Mouse (Mus musculus) megakaryocyte-erythroid progenitor cell, adult 5-6 weeks (primary cell): Measurements from ENCODE around the gene 2510009E07Rik. TPM values are rescaled to one million over a fixed set of nuclear protein-coding genes. Genes with fewer than 3 reads are reported as not detected.

ENCODE experiments used
- ATAC-seq: replicated peaks from 2 replicates; pipeline ENCODE4 v1.8.0; 2016; ENCODE audit warnings: mild to moderate bottlenecking, inconsistent platforms; ENCODE audit not compliant: severe bottlenecking, poor library complexity, low FRiP score, low TSS enrichment
- total RNA-seq, 2 experiments: library from RNA; stranded (forward) in 1 of 2; stranded (reverse) in 1 of 2; fragments of 200-1000, 215-1000 nt in 1 of 2; fragments of >200 nt in 1 of 2; fragmentation: Nextera tagmentation in 1 of 2; gene quantifications; 2 replicates each; pipeline ENCODE4 v1.2.3; 2014 to 2017

2510009E07Rik gene
- 0.25 and 0.57 TPM in 2 replicates for total RNA-seq (2014; fragmentation: Nextera tagmentation)
- 0.23 and 2.4 TPM in 2 replicates for total RNA-seq (2017)

DNA sequence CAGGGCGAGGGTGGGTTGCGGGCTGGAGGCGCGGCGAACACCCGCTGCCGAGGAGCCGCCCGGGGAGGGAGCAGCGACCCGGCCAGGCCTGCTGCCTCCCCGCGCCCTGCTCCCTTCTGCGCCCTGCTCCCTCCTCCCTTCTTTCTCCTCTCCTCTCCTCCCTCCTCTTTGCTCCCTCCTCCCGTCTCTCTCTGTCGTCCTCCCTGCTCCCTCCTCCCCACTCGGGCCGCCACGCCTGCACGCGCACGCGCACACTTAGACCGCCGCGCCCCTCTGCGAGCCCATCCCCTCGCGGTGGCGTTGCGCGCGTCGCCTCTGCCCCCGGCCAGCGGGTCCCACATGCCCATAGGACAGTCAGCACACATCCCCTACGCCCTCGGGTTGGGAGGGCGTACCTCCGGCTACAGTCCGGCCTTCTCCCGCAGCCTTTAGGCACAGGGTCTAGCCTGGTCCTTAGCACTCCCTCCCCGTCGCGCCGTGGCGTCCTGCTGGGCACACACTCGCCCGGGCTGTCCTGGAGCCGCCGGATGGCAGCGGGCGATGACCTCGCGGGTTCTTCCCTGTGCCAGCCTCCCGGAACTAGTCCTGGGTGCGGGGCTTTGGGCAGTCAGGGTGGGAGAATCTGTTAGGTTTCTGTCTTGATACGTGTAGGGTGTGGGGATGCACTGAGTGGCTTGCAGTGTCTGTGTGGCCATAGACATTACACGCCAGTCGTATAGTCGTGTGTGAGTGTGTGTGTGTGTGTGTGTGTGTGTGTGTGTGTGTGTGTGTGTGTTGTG is at the start of gene 2510009E07Rik:
2510009E07Rik (minus strand) TSS at position 203 of the 779 bp plus-strand sequence.
- peak; percentile 55 for ATAC-seq

DNA sequence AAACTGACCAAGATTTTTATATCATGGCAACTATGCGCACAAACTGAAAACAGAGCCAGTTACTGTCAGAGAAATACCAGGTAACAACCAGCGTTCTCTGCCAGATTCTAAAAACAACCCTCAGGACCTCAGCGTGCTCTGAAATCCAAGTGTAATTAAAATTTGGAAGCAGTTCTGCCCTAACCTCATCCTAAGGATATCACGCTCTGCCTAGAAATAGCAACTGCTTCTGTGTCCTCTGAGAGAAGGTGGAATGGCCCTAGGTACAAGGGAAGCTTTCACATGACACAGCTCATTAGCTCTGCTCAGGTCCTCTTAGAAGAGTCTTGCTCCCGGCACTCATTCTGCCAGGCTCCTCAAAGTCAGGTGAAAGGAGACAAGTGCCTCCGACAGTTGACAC is 48.9 kb upstream of the 2510009E07Rik start:
- ATAC-seq, result no peak

DNA sequence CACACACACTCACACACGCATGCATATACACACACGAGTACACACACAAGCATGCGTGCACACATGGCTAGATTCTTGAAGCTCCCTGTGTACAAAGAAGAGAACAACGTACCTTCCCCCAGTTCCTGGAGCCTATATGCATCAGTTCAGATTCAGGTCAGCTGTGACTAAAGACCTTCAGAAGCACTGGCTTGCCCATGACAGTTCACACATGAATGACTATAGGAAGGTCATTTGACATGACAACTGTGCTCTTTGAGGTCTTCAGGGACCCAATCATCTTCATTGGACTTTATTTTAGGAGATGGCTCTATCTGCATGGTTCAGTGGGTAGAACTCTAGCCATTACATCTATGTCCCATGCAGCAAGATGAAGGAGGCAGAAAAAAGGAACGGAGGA is 48.4 kb upstream of the 2510009E07Rik start:
- ATAC-seq, result 0 out of 2 replicates have a peak, but pooled peaks have one; percentile 12

DNA sequence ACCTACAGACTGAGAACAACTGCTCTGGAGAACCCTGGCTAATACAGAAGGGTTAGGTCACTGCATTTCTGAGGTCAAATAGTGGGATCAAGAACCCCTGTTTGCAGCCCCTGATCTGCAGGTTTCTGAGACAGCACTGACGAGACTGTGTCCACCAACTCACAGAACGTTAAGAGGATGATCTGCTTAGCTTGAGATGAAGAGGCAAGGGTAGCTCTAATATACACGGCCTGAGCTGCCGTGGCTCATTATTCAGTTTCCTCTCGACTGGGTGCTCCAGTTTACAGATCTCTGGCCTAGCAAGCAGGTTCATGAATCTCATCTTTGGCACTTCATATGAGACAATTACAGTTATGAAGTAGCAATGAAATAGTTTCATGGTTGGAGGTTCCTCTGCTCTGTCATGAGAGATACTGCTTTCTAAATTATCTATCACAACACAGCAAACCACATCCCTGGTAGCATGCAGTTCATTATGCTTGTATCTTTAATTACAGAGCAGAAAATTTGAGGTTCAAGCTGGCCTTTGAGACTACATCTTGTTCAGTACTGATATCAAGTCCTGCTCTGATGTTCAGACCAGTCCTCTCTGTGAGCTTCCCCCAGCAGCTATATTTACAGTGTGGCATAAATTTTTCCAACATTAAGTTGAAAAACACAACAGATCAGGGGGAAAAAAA is 47.9 kb upstream of the 2510009E07Rik start:
- peak; percentile 90 for ATAC-seq

DNA sequence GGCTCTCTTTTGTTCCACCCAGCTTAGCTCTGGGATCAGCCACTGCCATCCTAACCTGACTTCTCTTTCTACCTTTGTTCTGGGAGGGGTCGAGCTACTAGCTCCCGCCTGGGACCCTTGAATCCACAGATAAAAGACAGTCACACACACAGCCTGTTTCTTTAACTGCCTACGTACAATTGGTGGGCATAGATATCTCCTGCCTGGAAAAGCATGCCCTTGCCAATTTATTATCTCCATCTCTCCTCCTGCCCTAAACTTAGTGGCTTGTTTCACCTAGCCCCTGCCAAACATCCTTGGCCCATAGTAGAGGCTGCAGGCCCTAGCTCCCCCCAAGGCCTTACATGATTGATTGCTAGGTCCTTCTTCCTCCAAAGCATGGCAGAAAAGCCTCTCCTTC is 47.1 kb upstream of the 2510009E07Rik start:
- ATAC-seq, result peak; percentile 49

DNA sequence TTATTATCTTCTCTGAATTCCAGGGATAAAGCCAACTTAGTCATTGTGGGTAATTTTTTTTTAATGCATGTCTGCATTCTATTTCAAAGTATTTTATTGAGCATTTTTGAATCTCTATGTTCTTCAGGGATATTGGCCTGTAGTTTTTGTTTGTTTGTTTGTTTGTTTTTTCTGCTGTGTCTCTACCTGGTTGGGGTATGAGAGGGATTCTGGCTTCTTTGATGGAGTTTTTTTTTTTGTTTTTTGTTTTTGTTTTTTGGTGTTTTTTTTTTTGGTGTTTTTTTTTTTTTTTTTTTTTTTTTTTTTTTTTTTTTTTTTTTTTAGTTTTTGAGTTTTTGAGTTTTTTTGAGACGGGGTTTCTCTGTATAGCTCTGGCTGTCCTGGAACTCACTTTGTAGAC is 41.2 kb upstream of the 2510009E07Rik start:
- ATAC-seq, result no peak

DNA sequence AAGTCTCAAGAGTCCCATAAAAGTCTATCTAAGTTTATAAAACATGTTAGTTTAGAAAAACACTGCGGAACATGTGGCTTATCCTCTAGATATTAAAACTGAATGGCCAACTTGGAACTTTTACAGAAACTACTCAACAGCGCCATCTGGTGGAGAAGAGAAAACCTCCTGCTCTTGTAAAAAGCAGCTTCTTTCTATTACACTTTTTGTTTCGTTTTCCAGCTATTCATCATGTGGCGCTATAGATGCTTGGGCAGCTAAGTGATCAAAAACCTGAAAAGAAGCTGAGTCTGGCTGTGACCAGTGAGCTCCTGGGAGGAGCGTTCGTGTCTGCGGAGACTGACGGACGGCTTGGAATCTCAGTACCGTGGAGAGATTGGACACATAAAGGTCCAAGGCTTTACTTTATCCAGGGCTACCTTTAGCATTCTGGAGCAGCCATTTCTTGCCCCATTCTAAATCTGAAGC is 33.5 kb upstream of the 2510009E07Rik start:
- peak; percentile 70 for ATAC-seq

DNA sequence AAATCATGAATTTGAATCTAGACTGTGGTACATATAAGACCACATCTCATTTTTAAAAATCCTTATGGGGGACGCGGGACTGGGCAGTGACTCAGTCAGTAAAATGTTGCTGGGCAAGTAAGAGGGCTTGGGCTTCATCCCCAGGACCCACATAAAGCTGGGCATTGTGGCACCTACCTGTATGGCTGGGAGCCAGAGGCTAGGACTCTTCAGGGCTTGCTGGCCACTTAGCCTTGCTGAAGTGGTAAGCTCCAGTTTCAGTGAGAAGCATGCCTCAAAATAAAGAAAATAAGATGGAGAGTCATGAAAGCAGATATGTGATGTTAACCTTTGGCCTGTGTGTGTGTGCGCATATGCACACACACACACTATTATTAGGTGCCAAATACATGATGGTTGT is 33.0 kb upstream of the 2510009E07Rik start:
- no peak for ATAC-seq

DNA sequence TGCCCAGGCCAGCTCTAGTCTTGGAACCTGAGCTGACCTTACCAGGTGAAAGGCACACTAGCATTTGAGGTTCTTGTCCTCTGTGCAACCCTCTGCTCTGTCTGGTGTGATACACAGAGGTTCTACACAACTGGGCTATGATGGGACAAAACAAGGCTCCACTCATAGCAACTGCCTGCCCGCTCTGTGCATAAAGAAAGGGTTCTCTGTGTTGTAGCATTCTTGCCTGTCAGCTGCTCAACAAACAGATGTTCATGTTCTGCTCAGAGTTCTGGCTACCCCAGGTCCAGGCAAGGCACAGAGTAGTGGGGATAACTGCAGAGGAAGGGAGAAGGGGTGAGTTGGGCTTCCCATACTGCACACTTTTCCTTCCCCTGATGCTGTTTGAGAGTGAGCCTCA is 29.8 kb upstream of the 2510009E07Rik start:
- no peak for ATAC-seq

DNA sequence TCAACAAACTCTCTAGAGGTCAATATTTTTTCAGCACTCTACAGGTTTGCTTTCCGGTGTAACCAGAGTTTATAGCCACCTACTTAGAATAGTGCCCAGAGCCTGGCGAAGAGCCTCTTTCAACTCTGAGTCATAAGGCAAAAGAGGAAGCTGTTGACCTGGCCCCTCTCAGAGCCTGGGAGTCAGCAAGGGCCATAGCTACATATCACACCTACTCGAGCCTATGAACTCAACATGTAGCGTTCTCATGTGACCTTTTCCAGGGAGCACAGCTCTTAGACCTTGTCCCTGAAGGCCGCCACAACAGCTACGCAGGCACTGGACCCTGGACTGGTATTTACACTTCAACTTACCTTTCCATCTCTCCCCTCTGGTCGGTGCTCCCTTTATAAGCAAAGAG is 25.3 kb upstream of the 2510009E07Rik start:
- no peak for ATAC-seq

DNA sequence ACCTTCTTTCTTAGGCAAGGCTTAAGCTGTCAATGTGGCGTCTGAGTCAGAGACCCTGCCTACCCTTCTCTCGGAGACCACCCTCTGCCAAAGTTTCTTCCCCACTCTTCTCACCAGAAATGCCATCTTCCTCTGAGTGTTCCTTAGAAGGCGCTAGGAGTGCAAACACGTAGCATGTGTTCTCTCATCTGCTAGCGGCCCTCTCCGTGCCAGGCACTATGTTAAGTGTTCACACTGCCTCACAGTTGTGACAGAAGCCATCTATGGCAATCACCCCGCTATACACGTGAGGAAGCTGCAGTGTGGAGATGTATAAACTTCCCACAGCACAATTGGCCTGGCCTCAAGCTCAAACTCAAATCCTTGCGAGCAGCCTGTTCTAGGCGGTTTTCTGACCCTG is 20.1 kb upstream of the 2510009E07Rik start:
- ATAC-seq, result no peak

DNA sequence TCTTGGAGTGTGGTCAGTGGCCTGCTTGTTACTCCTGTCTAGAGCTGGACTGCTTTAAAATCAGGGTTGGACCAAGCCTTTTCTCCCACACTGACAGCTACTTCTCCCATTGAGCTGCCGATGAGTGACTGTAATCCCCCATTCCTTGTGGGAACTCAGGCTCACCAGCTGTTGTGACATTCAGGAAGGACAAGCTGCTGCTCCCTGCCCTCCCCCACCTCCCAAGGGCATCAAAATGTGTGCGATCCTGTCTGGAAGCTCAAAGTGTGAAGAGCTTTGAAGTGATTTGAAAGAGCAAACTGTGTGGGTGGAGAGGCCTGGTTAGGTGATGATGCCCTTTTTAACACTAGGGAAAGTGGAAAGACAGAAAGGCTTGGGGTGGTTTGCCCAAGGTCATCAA is 15.9 kb upstream of the 2510009E07Rik start:
- no peak for ATAC-seq

DNA sequence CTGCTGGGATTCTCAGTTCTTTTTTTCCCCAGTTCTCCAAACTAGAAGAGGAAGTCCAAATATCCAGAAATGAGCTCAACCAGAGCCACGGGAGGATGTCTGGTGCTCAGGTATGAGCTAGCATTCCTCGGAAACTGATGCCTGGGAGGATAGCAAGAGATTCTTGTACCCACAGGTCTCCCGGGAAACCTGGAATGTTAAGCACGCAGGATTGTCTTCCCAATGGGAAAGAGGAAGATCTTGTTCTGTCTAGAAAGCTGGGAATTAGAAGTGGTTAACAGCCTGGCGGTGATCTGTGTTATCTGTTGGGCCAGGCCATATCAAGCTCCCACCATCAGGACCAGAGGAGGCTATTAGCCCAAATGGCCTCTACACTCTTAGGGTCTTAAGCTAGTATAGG is 10.2 kb upstream of the 2510009E07Rik start:
- no peak for ATAC-seq

DNA sequence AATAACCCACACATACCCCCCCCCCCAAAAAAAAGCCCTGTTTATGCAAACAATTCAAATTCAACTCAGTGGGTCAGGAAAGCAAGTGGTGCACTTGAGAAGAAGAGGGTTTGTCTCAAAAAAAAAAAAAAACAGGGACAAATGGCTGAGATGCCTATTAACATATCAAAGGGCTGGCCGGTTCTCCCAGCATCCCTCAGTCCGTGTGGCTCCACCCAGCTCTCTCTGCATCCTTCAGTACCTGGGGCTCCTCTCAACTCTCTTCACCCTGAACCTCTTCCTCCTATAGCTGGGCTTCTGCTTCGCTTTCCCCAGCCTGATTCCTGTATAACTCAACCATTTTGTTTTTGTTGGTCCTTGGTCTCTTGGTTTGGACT is 7.8 kb upstream of the 2510009E07Rik start:
- ATAC-seq, result no peak

DNA sequence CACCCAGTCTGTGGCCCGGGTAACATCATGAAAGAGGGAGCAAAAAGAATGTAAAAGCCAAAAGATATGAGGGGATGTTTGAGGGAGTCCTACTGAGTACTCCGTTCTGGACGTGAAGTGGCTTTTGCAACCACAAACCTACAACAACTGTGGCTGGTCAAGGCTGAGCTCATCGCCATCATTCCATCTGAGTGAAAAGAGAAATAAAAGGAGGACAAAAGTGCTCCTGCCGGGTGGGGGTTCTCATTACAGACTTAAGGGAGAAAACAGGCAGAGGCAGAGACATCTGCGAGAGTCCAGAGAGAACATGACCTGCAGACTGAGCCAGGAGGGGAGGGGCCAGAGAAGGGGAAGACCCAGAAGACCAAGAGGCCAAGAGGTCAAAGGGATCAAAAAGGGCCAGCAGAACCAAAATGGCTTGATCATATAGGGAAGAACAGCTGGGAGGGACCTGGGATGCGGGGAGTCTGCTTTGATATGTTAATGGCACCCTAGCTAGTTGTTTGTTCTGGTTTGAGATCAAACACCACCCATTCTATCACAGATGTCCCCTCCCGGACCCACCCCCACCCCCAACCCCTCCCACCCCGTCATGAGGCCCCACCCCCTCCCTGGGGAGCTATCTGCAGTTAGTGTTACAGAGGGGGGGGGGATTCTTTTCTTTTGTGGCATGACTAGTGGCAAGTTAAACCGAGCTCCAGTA is 7.3 kb upstream of the 2510009E07Rik start:
- no peak for ATAC-seq

DNA sequence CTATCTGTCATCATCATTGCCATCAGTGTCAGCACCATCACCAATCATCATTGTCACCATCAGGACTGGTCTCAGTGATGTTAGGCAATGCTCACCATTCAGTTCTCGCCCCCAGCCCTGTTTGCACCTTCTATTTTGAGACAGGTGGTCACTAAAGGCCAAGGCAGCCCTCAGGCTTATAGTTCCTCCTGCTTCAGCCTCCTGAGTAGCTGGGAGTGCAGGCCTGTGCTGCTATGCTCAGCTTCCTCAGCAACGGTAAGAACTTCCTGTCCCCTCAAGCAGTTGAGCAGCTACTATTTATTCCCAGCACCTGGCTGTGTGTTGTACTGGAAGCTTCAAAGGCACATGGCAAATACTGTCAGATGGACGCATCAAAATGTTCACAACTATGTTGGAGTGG is 3.7 kb upstream of the 2510009E07Rik start:
- no peak for ATAC-seq

DNA sequence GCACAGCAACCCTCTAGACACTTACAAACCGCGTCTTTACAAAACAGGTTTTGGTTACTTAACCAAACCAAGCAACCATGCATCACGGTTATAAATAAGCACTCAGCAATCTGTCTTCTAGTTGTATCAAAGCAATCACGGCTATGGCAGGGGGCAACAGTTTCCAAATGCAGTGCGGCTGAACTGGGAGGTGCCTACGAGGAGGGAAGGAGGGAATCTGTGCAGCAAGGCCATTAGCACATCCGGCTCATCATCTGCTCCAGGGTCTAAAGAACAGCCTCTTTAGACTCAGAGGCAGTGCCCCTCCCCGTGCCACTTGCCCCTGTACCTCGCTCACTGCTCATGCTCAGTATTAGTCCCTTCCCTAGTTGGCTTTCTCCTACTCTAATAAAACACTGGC is 2.5 kb upstream of the 2510009E07Rik start:
- ATAC-seq, result no peak

DNA sequence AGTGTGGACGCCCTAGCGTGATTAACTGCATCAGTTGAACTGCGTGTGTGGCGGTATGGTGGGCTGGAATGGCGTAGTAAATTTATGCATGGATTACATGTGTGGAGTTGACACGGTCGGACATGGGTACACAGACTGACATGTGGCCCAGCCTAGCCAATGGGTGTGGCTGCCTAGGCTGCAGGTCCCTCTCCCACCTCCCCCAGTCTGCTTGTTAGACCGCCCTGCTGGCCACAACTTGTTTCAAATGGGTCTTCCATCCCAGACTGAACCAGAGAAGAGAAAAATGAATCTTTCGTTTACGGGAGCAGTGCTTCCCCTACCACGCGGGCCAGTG is 745 bp upstream of the 2510009E07Rik start:
- peak; percentile 39; the same call in 1 of the 2 replicates for ATAC-seq

DNA sequence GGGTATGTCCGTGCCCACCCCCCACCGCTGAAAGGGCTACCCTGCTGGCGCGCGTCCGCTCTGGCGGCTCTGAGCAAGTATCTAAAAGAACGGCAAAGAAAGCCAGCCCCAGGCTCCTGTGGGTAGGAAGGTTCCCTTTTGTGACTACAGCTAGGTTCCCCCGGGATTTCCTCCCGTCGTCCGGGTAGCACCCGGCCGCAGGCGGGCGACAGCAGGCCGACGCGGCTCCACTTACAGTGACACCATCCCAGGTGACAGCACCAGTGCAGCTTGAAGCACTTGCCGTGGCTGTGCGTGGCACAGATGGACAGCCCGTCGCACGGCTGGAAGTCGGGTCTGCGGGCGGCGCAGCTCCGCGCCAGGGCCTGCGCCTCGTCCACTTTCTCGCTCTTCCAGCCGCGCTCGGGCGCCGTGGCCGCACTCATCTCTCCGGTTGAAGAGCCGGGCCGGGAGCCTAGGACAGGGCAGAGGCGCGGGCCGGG is 443 bp downstream of the 2510009E07Rik start:
- peak; percentile 40; the same call in 1 of the 2 replicates for ATAC-seq

DNA sequence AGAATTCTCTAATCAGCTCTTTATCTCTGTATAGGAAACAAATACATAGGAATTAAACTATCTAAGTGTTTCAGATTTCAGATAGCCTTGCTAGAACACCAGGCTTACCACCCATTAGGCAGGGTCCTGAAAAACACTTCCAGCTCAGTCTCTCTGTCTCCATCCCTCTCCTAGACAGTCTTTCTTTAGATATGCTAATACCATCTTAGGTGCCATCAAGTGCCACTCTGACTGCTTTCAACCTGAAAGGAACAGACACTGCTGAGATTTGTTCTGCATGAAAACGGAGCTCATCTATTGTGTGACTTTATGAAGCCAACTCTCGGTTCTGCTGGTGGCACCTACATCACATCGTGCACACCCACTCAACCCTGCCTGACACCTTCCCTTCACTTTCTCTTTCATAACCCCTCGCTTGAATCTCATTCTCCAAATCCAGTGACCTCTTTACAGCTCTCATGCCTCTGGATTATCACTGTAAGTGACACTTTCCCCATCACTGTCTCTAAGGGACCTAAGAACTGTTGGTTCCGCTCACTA is 4.2 kb downstream of the 2510009E07Rik start:
- no peak for ATAC-seq
